Mouse (Mus musculus) retina, postnatal 7 days (tissue): ENCODE data around the gene Taf12.

ENCODE experiments used
- DNase-seq: peaks from one replicate; pipeline ENCODE4 v3.0.0-alpha.2; 2012; ENCODE audit warnings: low read depth, low spot score

Taf12 gene

GRCm38 (mm10) chr4:132311209-132311608 lies 37.0 kb downstream of the Taf12 start:
- no peak for DNase-seq

DNA sequence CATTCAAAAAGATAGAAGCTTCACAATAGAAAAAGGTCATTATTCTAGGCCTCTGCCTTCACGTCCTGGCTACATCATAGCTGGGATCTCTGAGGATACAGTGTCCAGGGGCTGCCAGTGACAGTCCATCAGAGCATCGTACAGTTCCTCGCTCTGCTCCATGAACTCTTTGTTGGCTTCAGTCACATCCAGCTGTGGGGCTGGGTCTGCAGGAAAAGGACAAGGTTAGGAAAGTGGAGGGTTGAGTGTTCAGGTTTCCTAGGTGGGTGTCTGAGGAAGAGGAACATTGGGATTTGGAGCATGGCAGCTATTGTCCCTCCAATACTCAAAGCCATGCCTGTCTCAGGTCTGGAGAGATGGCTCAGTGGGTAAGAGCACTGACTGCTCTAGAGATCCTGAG lies 37.6 kb downstream of the Taf12 start:
- no peak for DNase-seq

GRCm38 (mm10) chr4:132312627-132313026 lies 38.5 kb downstream of the Taf12 start:
- no peak for DNase-seq

GRCm38 (mm10) chr4:132315711-132316110 lies 41.5 kb downstream of the Taf12 start:
- DNase-seq: no peak

GRCm38 (mm10) chr4:132326481-132326880 lies 52.3 kb downstream of the Taf12 start:
- no peak for DNase-seq

- DNase-seq: no peak
These were observed 54.3 kb downstream of the Taf12 start for GRCm38 (mm10) chr4:132328391-132328982.

DNA sequence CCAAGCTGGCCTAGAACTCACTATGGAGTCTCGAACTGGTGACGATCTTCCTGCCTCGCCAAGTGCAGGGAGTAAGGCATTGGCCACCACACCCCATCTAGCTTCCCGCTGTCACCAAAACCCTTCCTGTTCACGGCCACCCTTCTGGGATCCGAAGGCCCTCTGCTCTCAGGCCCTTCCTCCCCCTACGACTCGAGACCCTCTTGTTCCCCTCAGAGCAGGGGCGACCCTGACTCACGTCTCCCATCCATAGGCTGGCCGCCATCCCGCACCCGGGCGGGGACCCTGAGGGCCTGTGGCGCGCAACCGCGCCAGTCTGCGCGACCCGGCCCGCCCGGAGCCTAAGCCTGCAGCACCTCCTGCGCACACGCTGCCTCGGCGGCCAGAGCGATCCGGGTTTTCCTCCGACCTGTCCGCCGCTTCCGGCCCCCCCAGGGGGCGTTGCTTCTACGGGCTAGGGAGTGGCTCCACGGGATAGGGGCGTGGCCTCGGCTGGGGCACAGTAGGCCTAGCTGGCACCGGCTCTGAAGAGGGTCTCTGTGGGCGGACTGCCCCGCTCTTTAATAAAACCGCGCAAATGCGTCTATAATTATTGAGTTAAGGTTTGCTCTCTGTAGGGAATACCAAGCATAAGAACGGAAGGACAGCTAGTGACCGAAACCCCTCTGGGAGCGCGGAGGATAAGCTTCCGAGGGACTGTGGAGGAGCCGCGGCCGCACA lies 55.1 kb downstream of the Taf12 start, which contains the start of gene Trnau1ap:
Trnau1ap (minus strand) TSS at position 424 of the 720 bp plus-strand sequence.
- peak; percentile 83 for DNase-seq

- no peak for DNase-seq
These were observed 55.7 kb downstream of the Taf12 start for GRCm38 (mm10) chr4:132329835-132330354.

- no peak for DNase-seq
These were observed 57.8 kb downstream of the Taf12 start for GRCm38 (mm10) chr4:132331960-132332359.

DNA sequence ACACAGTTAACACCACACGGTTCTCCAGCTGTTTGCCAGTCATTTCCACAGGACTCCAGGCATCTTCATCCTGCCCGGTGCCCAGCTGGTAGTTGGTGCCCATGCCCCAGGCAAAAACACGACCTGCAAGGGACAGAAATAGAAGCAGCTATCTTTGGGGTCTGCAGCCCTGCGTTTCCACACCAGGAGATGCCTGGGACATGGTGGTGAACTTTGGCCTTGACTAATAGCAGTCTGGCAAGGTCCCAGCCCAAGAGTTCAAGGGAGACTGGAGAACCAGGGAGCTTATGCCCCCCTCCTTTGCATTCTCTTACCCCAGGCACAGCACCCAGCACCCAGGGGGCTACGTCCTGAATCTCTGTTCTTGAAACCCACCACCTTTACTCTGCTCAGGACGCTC lies 58.7 kb downstream of the Taf12 start:
- DNase-seq: no peak

- no peak for DNase-seq
These were observed 64.8 kb downstream of the Taf12 start for GRCm38 (mm10) chr4:132338943-132339342.

- no peak for DNase-seq
These were observed 67.3 kb downstream of the Taf12 start for GRCm38 (mm10) chr4:132341451-132341850.

DNA sequence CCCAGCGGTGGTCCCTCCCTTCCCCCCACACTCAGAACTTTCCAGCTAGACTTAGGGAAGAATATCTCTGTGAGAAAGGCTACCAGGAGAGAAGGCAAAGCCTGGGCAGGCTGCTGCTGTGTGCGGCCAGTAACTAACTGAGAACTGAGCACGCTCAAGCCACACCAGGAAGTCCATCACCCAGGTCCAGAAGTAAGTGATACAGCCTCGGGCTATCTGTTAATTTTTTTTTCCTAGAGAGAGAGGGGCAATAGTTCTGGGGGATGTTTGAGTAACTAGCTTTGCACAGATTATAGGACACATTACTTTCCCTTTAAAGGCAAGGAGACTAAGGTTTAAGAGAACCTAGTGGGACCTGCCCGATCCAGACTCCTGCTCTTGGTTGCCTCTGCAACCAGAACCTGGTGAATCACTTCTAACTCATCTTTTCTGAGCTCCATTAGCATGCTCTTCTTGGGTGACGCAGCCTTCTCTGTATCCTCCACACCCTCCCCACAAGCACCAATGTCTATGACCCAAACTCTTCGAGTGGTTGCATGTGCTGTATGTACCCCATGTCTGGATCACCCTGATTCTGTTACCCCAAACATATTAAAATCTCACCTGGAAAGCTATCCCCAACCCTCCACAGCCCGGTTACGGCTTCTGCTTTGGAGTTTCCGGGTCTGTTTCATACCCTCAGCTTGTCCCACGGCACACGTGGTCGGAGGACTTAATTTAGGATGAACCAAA lies 70.4 kb downstream of the Taf12 start:
- no peak for DNase-seq
